Mouse (Mus musculus) urinary bladder, adult 2 months (tissue): Measurements from ENCODE around the gene Zfp781. TPM values are rescaled to one million over a fixed set of nuclear protein-coding genes. Genes with fewer than 3 reads are reported as not detected.
"Not testable (repeated sequence)": the region's sequence is repeated elsewhere in the genome, so short reads cannot be mapped to it uniquely, and the experiment has no call there.

Experiments
- DNase-seq: peaks from one replicate; pipeline ENCODE4 v3.0.0; 2022; ENCODE audit warnings: low spot score
- polyA plus RNA-seq: library from polyadenylated mRNA; depleted of rRNA; stranded (reverse); fragments of >200 nt; gene quantifications from 2 replicates; pipeline ENCODE4 v1.2.3, GENCODE M21; 2012; rRNA removed

Gene Zfp781
- polyA plus RNA-seq = 1.3 and 2.0 TPM in 2 replicates

GRCm38 (mm10) chr10:81929842-81930743 lies at the start of gene Zfp781:
TSS of gene Zfp781 (minus strand) at chr10:81930480.
- not testable (repeated sequence) for DNase-seq

- DNase-seq = peak; percentile 39
Measured at GRCm38 (mm10) chr10:81978365-81979003, 48.2 kb upstream of the Zfp781 start.

- DNase-seq = not testable (repeated sequence)
Measured at GRCm38 (mm10) chr10:81930744-81931118, 451 bp upstream of the Zfp781 start.

- DNase-seq = not testable (repeated sequence)
Measured at GRCm38 (mm10) chr10:81863409-81864407, 66.6 kb downstream of the Zfp781 start, which contains the start of gene Gm32687. TSS of gene Gm32687 (plus strand) at chr10:81863934.

Other genes starting within 250 kb of the Zfp781 start
- gene Zfp433, start 225.7 kb downstream of the Zfp781 start, polyA plus RNA-seq = 5.4 and 5.9 TPM in 2 replicates
- gene Gm3055, start 159.3 kb downstream of the Zfp781 start, polyA plus RNA-seq = 3.7 and 3.8 TPM in 2 replicates
- 1.0 and 1.1 TPM in 2 replicates for gene Gm4767, start 118.3 kb downstream of the Zfp781 start, polyA plus RNA-seq
- 5.6 and 6.8 TPM in 2 replicates for gene Gm32687, start 66.5 kb downstream of the Zfp781 start, polyA plus RNA-seq
- 6.1 and 6.9 TPM in 2 replicates for gene Zfp873, start 117.6 kb upstream of the Zfp781 start, polyA plus RNA-seq
- 1.6 and 1.8 TPM in 2 replicates for gene BC024063, start 152.9 kb upstream of the Zfp781 start, polyA plus RNA-seq
- 3.5 and 3.7 TPM in 2 replicates for gene AU041133, start 197.5 kb upstream of the Zfp781 start, polyA plus RNA-seq